18 mouse cellular contexts compared by ENCODE assay signal in the genomic region with DNA sequence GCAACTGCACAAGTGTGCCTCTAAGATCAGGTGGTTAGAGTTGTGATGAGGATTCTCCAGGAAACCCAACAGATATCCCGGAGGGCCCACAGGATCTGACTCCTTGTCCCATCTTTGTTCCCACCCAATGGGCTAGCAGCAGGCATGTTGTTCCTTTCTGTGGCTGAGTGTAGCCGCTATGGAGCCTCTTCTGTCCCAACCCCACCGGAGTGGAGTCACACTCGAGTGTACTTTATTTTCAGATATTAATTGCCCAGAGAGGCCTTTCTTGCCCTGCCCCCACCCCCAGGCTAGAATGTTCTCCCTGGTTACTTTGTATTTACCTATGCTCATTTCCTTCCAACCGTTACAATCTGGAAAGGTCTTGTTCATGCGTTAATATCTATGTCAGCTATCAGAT.
"Had no signal": no experiment of that assay in that cellular context is flagged by ENCODE, and none has a peak within 500 bp of the region (broad histone marks: within the 10 kb centered on the region; RNA-seq: fewer than 3 reads in every experiment).

No protein-coding gene starts in this region.

- DNase-seq: liver, postnatal 0 days; lung, adult 2 months; lung, postnatal 14 days; lung, postnatal 36 days; right cerebral cortex, postnatal 14 days; thymus, adult 2 months; thymus, postnatal 25 days; thymus, postnatal 4 days had no signal

- H3K4me3 ChIP-seq: lung, embryonic 15.5 days; megakaryocyte, embryonic 14.5 days; midbrain, embryonic 13.5 days; midbrain, embryonic 15.5 days; neural tube, embryonic 12.5 days; stomach, embryonic 15.5 days had no signal

- H3K27ac ChIP-seq: lung, embryonic 15.5 days; macrophage; midbrain, embryonic 13.5 days; midbrain, embryonic 15.5 days; neural tube, embryonic 12.5 days; stomach, embryonic 15.5 days; stomach, postnatal 0 days had no signal

- H3K9me3 ChIP-seq: lung, embryonic 15.5 days; midbrain, embryonic 13.5 days; midbrain, embryonic 15.5 days; neural tube, embryonic 12.5 days; stomach, embryonic 15.5 days had no signal

- H3K9ac ChIP-seq: liver, postnatal 0 days; lung, embryonic 15.5 days; midbrain, embryonic 13.5 days; midbrain, embryonic 15.5 days; neural tube, embryonic 12.5 days; stomach, embryonic 15.5 days had no signal

- H3K4me1 ChIP-seq: lung, embryonic 15.5 days; midbrain, embryonic 13.5 days; midbrain, embryonic 15.5 days; neural tube, embryonic 12.5 days; stomach, embryonic 15.5 days had no signal

- H3K4me2 ChIP-seq: lung, embryonic 15.5 days; midbrain, embryonic 11.5 days; midbrain, embryonic 13.5 days; midbrain, embryonic 15.5 days; neural tube, embryonic 12.5 days; stomach, embryonic 15.5 days had no signal

- H3K27me3 ChIP-seq: lung, embryonic 15.5 days; midbrain, embryonic 13.5 days; midbrain, embryonic 15.5 days; neural tube, embryonic 12.5 days; stomach, embryonic 15.5 days had no signal

- ATAC-seq: liver, postnatal 0 days; lung, postnatal 0 days; midbrain, embryonic 13.5 days; midbrain, embryonic 15.5 days had no signal

- H3K36me3 ChIP-seq: lung, embryonic 15.5 days; midbrain, embryonic 13.5 days; midbrain, embryonic 15.5 days; neural tube, embryonic 12.5 days; stomach, embryonic 15.5 days had no signal
